Mouse (Mus musculus) effector memory CD4-positive, alpha-beta T cell, adult 7 months (primary cell): ENCODE data around the gene Ttc28. TPM values are rescaled to one million over a fixed set of nuclear protein-coding genes. Genes with fewer than 3 reads are reported as not detected.

Experiments used
- polyA plus RNA-seq: library from polyadenylated mRNA; unstranded; fragments of 100-300 nt; shearing (Covaris generic); gene quantifications from one replicate; pipeline ENCODE4 v1.2.1, GENCODE M21; 2017

Ttc28 gene
- 2.1 TPM for polyA plus RNA-seq

GRCm38 (mm10) chr5:110879584-110880374 is at the start of gene Ttc28:
Gene Ttc28, plus strand, starts transcription at chr5:110879803.

GRCm38 (mm10) chr5:110839678-110840365 is 39.8 kb upstream of the Ttc28 start, which contains the start of the genes Hscb and Chek2:
Gene Hscb, minus strand, starts transcription at chr5:110839777.
Gene Chek2, plus strand, starts transcription at chr5:110839979.

GRCm38 (mm10) chr5:111330417-111331098 is 451.0 kb downstream of the Ttc28 start, which contains the start of gene Pitpnb:
Gene Pitpnb, plus strand, starts transcription at chr5:111330763.

Other genes starting within 250 kb of the Ttc28 start
- 42.6 TPM for gene Noc4l, start 226.4 kb upstream of the Ttc28 start, polyA plus RNA-seq
- gene Ddx51, start 226.4 kb upstream of the Ttc28 start, polyA plus RNA-seq: 47.4 TPM
- 46.4 TPM for gene Ep400, start 109.1 kb upstream of the Ttc28 start, polyA plus RNA-seq
- gene Pus1, start 99.1 kb upstream of the Ttc28 start, polyA plus RNA-seq: 30.8 TPM
- 98.3 TPM for gene Ulk1, start 69.7 kb upstream of the Ttc28 start, polyA plus RNA-seq
- 16.4 TPM for gene Hscb, start 40.0 kb upstream of the Ttc28 start, polyA plus RNA-seq
- gene Chek2, start 39.8 kb upstream of the Ttc28 start, polyA plus RNA-seq: 3.2 TPM